Mouse (Mus musculus): ENCODE measurements around the gene Rab43. TPM values are rescaled to one million over a fixed set of nuclear protein-coding genes. Genes with fewer than 3 reads are reported as not detected.
"Not testable (repeated sequence)": the region's sequence is repeated elsewhere in the genome, so short reads cannot be mapped to it uniquely, and the experiment has no call there.

Rab43 gene
- total RNA-seq, 2 experiments from 2014 or later, result 44.3 to 49.2 TPM

DNA sequence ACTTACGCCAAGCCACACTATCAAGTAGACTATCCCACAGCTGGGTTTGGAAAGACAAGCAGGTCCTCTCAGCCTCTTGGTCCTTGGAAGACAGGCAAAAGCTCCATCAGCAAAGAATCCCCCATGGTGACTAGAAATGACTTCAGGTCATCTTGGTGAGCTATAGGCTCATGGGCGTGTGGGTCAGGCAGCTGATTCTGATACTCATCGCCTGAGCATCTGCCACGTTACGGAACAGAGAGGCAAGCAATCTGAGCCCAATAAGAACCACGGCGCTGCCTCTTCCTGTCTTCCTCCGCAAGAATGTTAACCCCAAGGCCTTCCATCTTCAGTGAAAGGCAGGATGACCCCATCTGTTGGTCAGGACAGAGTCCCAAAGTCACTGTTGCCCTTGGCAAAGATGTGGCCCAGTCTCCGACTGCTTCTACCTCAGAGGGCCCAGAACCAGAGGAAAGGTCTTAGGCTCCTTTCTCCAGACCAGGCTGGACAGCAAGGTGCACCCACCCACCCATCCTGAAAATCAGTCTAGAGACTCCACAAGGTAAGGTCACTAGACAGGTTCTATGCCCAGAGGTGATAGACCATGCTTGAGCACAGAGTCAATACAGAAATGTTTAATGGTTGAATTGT is 23.6 kb downstream of the Rab43 start:
- no peak for DNase-seq (ENCODE audit: low spot score in 2 of 2)

DNA sequence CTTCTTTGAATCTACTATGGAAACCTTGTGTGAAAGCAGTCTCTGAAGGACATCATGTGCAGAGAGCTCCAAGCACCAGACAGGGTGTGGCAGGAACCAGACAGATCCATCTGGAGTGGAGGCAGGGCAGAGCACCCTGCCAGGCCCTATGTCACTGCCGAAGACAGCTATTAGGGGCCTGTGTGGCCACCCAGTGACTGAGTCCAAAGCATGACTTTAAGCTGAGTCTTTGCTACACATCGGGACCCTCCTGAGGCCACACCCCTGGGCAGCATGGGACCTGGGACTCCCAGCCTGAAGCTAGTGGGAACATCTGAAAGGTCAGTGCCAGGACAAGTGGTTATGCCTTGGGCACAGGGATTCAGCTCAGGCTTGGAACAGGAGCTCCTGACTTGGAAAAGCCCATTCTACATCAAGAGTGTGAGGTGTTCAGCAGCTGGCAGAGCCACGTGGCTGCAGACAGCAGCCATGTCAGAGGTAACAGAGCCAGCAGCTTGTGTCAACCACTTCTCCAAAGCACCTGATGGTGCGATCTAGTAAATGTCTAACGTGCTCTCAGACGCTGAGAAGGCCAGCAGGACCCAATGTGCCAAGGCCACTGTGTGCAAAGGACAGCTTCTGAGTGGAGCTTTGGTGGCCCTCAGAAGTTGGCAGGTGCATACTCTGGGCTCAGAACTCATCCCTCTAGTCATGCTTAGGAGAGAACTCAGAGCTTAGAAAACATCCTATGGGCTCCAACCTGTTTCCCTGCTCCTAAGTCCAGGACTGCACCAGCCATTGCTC is 24.7 kb downstream of the Rab43 start:
- DNase-seq (ENCODE audit: low spot score in 2 of 2), result no peak

DNA sequence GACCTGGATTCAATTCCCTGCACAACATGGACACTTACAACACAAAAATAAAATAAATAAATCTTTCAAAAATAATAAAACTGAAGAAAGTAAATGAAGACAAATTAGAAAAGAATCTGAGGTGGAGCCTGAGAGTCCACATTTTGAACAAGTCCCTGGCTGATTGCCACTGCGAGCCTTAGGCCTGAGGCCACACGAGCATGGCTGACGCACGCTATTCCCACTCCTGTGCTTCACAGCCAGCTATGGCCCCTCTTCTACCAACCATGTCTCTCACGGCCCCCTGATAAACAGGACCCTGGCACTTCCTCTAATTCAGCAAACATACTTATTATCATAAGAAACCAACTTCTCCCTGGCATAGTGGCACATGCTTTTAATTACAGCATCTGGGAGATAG is 25.3 kb downstream of the Rab43 start:
- no peak for DNase-seq (ENCODE audit: low spot score in 2 of 2)

DNA sequence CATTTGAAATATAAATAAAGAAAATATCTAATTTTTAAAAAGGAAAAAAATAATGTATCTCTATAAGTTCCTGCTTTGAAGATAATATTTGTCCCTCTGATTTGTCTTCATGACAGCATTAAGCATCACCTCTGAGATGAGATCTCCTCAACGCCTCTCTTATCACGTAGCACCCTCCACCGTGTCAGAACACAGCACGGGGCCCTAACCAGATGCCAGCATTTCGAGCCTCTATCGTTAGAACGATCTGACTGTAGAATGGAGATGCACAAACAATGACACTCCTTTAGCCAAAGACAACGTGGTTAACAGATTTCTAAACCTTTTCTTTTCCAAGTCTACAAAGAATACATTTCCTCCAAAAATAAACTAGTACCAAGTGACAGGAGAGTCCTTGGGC is 27.9 kb downstream of the Rab43 start:
- DNase-seq (ENCODE audit: low spot score in 2 of 2), result no peak

DNA sequence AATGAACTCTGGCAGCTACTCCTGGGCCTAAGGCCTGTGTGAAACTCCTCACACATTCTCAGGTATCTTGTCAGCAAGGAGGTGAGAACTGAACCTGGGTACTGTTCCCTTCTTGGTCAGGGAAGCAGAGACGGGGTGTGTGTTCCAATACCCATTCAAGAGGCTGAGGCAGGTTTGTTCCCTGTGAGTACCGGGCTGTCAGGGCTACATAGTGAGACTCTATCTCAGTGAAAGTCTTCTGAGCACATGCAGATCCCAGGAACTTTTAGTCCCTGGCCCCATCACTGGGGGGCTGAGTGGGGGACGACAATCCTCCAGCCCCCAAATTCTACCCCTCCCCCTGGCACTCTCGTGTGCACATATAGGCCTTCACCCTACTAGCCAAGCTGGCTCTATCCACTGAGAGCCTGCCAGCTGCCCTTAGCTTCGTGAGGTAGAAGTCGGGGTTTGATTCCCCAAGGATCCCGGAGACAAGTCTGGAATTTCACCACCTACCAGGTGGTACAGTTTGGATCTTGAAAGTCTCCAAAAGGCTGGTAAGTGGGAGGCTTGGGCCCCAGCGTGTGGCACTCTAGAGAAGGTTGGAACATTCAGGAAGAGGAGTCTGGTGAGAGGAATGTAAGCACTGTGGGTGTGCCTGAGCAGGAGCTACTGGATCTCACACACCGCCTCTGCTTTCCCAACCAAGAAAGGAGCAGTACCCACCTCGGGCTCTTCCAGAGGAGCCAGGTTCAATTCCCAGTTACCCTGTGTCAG is 31.2 kb downstream of the Rab43 start:
- DNase-seq (ENCODE audit: low spot score in 2 of 2), result no peak

DNA sequence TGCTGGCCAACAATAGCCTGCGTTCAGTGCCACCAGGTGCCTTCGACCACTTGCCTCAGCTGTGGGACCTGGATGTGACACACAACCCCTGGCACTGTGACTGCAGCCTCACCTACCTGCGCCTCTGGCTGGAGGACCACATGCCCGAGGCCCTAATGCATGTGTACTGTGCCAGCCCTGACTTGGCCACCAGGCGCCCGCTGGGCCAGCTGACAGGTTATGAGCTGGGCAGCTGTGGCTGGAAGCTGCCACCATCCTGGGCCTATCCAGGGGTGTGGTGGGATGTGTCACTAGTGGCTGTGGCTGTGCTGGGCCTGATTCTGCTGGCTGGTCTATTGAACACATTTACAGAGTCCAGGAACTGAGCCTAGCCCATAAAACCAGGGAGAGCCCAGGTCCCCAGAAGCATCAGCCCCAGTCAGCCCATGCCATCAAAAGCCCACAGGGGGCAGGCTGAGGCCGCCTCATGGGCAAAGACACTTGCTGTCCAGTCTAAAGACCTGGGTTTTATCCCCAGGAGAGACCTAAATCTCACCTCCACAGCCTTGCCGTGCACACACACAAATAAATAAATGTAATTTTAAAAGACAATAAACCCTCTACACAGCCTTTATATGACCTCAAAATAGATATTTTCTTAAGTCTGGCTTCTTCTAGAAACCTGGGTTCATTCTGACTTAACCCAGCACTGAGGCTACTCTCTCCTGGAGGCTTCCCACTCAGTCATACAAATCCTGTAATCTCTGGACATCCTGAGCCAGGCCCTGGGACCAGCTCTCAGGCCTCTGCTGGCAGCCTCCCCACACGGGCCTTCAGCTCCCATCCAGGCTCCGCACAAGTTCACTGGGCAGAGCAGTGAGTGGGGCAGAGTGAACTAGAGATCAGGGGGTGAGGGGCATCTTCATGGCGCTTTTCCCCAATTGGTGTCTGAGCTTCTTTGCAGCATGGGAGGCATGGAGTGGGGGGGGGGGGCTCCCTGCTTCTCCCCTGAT is 32.5 kb downstream of the Rab43 start:
- DNase-seq (ENCODE audit: low spot score in 2 of 2), result no peak

DNA sequence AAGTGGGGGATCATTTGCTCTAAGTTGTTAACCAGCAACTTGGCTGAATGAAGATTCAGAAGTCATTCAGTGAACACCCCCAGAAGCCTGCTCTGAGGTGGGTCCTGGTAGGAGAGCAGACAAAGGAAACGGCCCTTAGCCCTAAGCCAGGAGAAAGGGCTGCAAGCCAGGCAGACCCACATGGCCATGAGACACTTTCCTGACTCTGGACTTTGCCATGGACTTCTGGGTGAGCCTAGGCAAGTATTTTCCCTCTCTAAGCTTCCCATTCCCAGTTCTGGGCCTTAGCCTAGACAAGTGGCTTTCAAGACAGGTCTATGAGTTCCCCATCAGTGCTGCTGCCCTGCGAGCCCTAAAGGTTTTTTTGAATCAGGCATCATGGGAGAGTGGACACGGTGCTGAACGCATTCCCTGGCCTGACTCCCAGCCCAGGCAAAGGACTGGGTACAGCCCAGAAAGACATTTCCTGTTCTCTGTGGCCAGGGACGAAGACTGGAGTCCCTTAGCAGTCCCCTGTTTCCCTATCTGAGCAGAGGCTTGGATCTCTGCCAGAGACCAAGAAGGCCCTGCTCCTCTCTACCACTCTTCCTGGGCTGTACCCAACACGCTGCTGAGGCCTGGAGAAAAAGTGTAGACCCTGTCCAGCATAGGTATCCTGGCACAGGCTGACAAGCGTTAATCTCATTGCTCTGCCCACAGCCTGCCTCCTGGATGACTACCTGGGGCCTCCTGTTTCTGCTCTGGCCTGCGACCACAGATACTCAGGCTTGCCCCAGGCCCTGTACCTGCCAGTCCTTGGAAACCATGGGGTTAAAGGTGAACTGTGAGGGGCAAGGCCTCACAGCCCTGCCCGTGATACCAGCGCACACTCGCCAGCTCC is 33.4 kb downstream of the Rab43 start:
- no peak for DNase-seq (ENCODE audit: low spot score in 2 of 2)

DNA sequence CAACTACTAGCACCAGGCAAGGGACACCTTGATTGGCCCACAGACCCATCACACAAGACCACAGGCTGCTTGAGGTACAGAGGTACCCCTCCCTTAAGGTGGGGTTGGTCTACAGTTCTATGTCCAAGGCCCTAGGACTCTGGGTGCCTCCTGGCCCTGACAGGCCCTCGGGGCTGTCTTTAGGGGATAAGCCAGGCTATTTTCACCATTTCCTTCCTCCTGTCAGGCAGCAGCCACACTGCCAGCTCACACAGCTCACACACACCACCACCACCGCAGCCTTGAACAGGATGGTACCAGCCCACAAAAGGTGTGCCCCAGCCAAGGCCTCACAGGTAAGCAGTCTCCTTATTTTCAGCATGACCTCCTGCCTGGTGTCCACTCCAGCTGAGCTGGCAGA is 34.1 kb downstream of the Rab43 start, which contains the start of gene Gp9:
Gene Gp9, plus strand, starts transcription at position 231 of the 400 bp plus-strand sequence.
- DNase-seq (ENCODE audit: low spot score in 2 of 2), result no peak

DNA sequence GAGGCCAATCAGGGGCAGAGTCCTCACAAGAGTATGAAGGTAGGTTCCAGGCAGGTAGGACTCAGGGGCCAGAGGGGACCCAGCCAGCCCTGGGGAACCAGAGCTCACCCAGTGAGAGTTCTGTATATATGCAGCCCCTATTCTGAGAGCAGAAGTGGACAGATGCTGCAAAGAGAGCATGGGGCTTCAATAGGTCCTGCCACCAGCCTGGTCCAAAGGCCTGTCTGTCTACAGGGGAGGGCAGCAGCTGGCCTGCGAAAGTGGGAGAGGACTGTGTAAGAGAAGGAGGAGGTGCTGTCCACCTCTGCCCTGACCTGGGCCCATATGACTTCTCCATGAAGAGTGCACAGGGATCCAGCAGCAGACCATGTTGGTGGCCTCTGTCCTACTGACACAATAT is 35.3 kb downstream of the Rab43 start:
- no peak for DNase-seq (ENCODE audit: low spot score in 2 of 2)

DNA sequence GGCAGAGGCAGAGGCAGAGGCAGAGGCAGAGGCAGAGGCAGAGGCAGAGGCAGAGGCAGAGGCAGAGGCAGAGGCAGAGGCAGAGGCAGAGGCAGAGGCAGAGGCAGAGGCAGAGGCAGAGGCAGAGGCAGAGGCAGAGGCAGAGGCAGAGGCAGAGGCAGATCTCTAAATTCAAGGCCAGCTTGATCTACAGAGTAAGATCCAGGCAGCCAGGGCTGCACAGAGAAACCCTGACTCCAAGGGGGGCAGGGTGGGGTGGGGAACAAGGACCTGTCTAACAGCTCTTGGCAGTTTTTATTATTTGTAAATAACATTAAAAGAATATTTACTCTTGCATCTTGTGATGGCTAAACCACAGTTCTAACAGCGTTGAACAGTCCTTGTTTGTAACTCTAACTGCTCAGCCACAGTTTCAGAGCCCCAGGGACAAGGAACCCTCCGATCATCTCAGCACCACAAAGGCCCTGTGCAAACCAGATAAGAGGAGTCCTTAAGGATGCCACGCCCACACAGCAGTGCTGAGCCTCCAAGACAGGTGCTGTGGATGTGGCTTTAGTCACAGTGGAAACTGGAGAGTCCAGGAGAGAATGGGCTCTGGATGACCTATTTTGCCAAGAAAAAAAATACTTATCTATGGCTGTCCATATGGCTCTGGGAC is 36.2 kb downstream of the Rab43 start:
- DNase-seq (ENCODE audit: low spot score in 2 of 2), result no peak

DNA sequence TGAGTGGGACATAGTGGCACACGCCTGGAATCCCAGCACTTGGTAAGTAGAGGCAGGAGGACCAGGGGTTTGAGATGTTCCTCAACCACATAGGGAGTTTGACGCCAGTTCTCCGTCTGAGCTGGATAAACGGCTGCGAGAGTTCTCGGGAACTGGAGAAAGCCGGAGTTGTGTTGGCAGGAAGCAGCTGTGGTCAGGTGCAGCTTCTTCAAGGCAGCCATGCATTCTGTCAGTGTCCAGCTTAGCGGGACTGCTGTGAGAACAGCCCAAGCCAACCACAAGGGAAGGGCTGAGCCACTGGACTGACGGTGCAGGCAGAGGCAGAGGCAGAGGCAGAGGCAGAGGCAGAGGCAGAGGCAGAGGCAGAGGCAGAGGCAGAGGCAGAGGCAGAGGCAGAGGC is 37.1 kb downstream of the Rab43 start:
- no peak for DNase-seq (ENCODE audit: low spot score in 2 of 2)

DNA sequence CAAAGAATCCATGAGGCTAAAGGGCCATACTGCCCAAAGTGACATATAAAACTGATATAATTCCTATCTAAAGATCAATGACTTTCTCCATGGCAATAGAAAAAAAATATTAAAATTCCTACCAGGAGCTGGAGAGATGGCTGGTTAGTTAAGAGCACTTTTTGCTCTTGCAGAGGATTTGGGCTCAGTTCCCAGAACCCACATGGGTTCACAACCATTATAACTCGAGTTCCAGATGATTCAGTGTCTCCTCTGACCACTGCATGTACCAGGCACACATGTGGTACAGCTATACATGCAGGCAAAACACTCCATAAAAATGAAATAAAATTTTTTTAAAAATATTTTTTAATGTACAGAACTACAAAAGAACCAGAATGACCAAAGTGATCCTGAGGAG is 37.5 kb downstream of the Rab43 start:
- DNase-seq (ENCODE audit: low spot score in 2 of 2), result no peak

DNA sequence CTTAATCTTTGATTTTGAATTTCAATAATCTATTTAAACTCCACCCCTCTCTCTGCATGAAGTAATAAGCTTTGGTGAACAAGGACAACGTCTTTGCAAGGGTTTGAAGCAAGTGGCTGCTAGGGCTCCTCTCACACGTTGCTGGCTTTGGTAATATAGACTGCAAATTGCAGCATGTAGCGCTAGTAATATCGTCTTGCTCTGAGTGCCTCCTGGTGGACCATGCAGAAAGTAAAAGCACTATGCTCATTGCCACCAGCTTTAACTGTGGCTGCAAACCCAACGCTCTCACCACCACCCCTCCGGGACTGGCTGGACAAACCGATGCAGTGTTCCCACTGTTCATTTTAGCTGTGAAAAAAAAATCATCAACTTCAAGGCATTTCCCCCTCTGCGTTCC is 41.3 kb downstream of the Rab43 start:
- no peak for DNase-seq (ENCODE audit: low spot score in 2 of 2)

DNA sequence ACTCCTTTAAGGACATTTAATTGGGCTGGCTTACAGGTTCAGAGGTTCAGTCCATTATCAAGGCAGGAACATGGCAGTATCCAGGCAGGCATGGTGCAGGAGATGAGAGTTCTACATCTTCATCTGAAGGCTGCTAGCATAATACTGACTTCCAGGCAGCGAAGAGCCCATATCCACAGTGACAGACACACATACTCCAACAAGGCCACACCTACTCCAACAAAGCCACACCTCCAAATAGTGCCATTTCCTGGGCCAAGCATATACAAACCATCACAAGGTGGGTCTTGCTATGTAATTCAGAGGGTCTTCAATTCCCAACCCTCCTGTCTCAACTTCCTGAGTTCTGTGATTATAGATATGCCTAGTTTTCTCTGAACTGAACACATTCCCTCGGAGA is 47.7 kb downstream of the Rab43 start:
- not testable (repeated sequence) for DNase-seq (ENCODE audit: low spot score in 2 of 2)

DNA sequence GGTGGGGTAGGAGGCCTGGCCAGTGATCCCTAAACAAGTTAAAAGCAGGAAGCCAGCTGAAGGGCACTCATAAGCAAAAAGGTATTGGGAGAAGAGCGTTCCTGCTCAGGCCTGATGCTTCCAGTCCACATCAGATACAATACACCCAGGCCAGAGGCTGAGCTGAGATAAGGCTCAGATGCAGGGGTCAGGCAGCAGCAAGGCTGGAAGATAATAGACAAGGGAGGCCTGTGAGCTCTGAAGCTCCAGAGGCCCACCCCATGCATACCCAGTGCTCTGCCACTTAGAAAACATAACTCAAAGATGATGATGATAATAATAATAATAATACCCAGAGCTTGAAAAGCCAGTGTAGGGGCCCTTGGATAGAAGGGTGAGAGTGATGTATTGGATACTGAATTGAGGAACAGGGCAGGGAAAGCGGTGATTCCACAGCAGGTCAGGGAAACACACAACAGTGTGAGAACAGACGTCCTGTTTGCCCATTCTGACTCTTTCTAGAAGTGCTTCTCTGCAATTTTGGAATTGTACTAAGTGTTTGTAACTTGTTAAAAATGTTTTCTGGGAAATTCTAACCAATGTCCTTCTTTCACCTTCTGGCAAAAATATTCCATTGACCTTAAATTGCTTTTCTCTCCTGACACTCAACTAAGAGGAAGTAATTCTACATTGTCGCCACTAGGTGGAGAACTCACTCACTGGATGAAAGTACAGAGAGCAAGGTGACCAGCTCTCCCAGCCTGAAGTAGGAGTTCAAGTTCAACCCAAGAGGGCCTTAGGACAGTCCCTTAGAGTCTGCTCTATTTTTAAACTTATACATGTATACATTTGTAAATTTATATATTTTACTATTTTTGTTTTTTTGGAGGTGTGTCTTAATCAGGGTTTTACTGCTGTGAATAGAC is 48.3 kb downstream of the Rab43 start:
- no peak for DNase-seq (ENCODE audit: low spot score in 2 of 2)

DNA sequence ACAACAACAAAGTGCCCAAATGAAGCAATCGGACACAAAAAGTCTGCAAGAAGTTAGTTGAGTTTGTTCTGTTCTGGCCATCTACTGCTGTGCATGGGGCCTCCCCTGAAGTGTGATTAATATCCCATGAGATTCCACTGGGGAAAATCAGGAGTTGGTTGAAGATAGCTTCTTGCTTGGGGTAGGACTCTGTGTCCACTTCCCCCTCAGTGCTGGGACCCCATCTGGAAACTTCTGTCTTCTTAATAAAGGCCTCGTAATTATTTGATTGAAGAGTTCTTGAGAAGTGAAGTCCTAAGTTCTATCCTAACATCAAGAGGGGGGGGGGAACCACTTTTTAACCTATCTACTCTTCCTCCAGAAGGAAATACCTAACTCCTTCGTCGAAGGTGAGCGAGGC is 49.8 kb downstream of the Rab43 start:
- no peak for DNase-seq (ENCODE audit: low spot score in 2 of 2)

DNA sequence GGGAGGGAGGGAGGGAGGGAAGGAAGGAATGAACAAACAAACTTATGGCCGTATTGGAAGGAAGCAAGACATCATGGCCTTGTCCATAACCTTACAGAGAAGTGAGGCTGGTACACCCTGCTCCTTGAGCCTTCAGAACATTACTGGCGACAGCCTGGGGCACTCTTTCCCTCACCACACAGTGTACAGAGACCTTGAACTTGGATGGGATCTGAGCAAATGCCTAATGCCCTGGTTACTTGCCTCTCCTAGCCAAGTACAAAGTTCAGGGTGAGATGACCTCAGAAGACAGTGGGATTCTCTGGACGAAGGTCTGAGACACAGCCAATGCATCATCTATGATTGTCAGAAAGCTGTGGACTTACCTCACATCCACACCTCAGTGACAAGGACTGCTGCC is 52.1 kb downstream of the Rab43 start:
- no peak for DNase-seq (ENCODE audit: low spot score in 2 of 2)

DNA sequence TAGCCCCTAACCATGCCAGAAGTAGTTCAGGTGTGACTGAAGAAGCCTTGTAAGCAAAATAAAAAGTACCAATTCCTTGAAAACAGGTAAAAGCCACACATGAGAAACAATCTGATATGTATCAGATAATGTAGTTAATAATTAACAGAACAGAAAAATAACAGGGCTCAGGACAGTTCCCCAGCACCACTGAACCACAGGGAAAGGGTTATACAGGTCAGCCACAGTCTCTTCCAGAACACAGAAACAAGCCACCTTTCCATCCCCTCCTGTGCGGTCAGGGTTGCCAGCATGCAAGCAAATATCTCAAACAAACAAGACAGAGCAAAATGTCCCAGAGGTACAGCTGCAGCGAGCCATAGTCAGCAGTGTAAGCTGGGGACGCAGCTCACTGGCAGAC is 52.6 kb downstream of the Rab43 start:
- no peak for DNase-seq (ENCODE audit: low spot score in 2 of 2)

Data from adrenal gland, postnatal 4 days (tissue).